Mouse (Mus musculus) layer of hippocampus, postnatal 14 days (tissue): ENCODE measurements at regions not wholly inside any gene's neighbourhood (a gene's known extent, or its start where the extent isn't known, plus 50 kb on each side); places are given as distances from the start of the nearest gene placed in this dataset.
"Not testable (repeated sequence)": the region's sequence is repeated elsewhere in the genome, so short reads cannot be mapped to it uniquely, and the experiment has no call there.

ENCODE experiments used
- DNase-seq, 2 experiments: peaks; one replicate each; pipeline ENCODE4 v3.0.0; 2021 to 2022; ENCODE audit warnings: low spot score in 2 of 2, mixed read lengths in 1 of 2

DNA sequence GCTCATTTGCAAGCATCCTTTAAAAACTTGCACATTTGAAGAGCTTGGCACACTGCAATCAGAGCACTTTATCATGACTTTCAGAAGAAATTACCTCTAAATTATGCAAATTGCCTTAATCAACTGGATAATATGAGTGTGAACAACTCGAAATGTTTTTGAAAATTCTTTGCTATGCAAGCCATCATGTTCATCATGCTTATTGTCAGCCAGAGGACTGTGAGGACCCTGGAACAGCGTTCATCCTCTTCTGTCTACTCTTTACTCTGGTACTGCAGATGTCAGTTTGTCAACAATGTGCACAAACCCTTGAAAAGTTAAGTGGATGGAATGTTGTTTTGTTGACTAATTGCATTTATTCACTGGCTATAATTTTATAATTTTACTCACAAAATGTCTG lies 1899.9 kb upstream of the Slc39a10 start:
- DNase-seq, result no peak

DNA sequence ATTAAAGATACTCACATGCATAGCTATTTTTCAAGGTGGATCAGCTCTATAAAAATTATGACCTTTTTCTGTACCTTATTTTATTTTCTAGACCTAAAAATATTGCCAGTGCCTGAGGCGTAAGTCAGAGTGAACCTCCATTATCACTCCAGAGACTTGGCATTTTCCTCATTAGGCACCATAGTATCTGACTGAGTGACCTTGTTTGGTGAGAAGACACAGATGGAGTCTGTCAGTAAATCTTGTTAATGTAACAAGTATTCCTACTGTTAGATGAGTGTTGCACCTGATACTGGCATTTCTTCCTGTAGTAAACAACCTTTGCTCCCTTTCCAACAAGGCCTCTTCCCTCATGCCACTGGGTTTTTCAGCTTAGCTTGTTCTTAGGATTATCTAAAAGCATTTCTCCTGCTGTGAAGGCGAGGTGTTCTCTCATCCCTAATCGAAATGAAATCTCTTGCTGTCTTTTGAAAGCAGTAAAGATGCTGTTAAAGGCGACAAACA lies 1860.7 kb upstream of the Slc39a10 start:
- no peak for DNase-seq

DNA sequence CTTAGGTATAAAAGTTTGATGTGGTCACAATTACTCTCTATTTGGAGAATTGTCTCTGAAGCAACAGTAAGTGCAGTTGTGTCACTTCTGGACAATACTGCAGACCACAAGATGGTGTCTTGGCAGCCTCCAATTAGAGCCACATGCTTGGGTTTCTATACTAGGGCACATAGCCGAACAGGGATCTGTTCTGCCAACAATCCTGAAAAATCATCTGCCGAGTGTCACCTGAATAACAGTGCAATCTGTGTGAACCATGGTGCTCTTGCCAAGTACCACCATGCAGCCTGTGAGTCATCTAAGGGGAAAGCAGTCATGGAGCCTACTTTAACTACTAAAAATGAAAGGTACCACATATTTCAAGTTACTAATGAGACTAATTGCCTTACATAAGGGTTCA lies 1840.9 kb upstream of the Slc39a10 start:
- DNase-seq, result peak; percentile 54 to 86

DNA sequence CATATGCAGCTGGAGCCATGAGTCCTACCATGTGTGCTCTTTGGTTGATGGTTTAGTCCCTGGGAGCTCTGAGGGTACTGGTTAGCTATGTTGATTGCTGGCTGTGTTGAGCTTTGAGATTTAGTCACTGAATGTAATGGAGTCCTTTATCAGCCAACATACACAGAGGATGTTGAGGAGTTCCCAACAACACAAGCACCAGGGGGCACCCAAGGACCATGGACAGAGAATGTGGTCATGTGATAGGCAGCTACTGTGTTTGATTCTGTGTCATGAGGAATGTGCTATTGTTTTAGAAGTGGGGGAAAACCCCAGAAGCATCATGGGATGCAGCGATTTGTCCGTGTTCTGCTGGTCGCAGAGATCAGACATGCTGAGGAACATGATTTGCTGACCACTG lies 1816.0 kb upstream of the Slc39a10 start:
- DNase-seq, result not testable (repeated sequence)
